ENCODE assay signal across 8 mouse cellular contexts in the genomic region with DNA sequence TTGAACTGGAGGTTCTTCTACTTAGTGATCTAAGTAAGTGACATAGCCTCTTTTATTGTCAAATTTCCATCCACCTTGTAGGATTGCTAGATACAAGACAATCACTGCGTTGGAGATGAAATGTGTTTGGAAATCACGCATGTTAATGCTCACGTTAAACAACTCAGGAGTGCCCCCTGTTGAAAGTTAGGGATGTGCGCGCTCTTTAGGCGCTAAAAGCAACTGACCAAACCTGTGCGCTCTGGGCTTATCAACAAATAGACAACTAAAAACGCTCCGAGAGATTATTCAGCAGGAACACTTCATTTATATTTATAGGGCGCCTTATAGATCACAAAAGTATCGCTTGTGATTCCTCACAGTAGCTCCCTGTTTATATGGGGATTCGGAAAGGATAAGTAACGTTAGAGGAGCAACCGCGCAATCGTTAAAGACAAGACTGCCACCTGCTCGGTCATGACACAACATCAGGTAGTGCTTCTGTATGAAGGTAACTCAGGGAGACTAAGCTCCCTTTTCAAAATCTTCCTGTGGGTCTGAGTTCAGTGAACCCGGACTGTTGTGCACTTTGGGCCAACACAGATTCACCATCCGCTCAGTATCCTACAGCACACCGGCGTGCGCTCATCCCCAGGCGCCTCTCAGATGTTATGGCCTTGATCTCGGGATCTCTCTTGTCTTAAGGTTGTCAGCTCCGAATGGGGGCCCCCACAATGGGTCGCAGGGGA. TPM values are rescaled to one million over a fixed set of nuclear protein-coding genes. Genes with fewer than 3 reads are reported as not detected.
A peak's percentile ranks its signal among the peaks of the same experiment; 100 is the strongest.
DNase-seq lines count a peak whose midpoint lies in the region; ATAC-seq and TF ChIP-seq lines count a peak whose summit lies in the region.

No protein-coding gene starts in this region.

- H3K9ac ChIP-seq in forebrain, embryonic 15.5 days (replicated peaks): peak overlapping the region; percentile 83
- peak overlapping the region; percentile 87 for H3K9ac ChIP-seq in intestine, embryonic 15.5 days
- peak overlapping the region; percentile 79 for H3K9ac ChIP-seq in midbrain, embryonic 15.5 days

- peak overlapping the region; percentile 89 for H3K4me2 ChIP-seq in forebrain, embryonic 15.5 days (replicated peaks)
- H3K4me2 ChIP-seq in intestine, embryonic 15.5 days (replicated peaks): peak overlapping the region; percentile 95
- H3K4me2 ChIP-seq in midbrain, embryonic 15.5 days: peak overlapping the region; percentile 74

- WGBS in cerebellum, adult 2 months: under 1% methylated on average over 26 of the region's 26 CpGs
- 1% methylated on average over 26 of the region's 26 CpGs for WGBS in forebrain, embryonic 15.5 days
- WGBS in intestine, embryonic 15.5 days: 2% methylated on average over 26 of the region's 26 CpGs
- WGBS in midbrain, embryonic 15.5 days: under 1% methylated on average over 26 of the region's 26 CpGs

- no peaks in the 10 kb centered on the region for H3K27me3 ChIP-seq in testis, adult 2 months (ENCODE audit: control insufficient read depth, insufficient read depth, low read length)
- H3K27me3 ChIP-seq in cerebellum, adult 2 months (ENCODE audit: control insufficient read depth, insufficient read depth, low read length): no peaks in the 10 kb centered on the region
- H3K27me3 ChIP-seq in forebrain, embryonic 15.5 days: no peaks in the 10 kb centered on the region
- H3K27me3 ChIP-seq in intestine, embryonic 15.5 days (replicated peaks): no peaks in the 10 kb centered on the region
- H3K27me3 ChIP-seq in midbrain, embryonic 15.5 days (replicated peaks): no peaks in the 10 kb centered on the region

- peak; percentile 12; the same call in 1 of the 2 replicates for TF ChIP-seq CTCF in testis, adult 2 months (IDR thresholded peaks at IDR 0.05; ENCODE audit: control insufficient read depth, insufficient read depth, insufficient replicate concordance, low read depth, low read length)
- peak; percentile 72 for TF ChIP-seq CTCF in cerebellum, adult 2 months (IDR thresholded peaks at IDR 0.05; ENCODE audit: borderline replicate concordance, insufficient read depth, low read depth, low read length)

- peaks cover 7% of the 10 kb centered on the region for H3K4me1 ChIP-seq in testis, adult 2 months (ENCODE audit: control insufficient read depth, insufficient read depth, low read length)
- peaks cover 2% of the 10 kb centered on the region; the same call in 1 of the 2 replicates for H3K4me1 ChIP-seq in cerebellum, adult 2 months (ENCODE audit: control insufficient read depth, insufficient read depth, low read length)
- H3K4me1 ChIP-seq in forebrain, embryonic 15.5 days: peaks cover 19% of the 10 kb centered on the region
- H3K4me1 ChIP-seq in intestine, embryonic 15.5 days (replicated peaks): peaks cover 28% of the 10 kb centered on the region
- peaks cover 22% of the 10 kb centered on the region for H3K4me1 ChIP-seq in midbrain, embryonic 15.5 days

- peak overlapping the region; percentile 95 for H3K4me3 ChIP-seq in testis, adult 2 months (ENCODE audit: control insufficient read depth, low read depth, low read length)
- H3K4me3 ChIP-seq in cerebellum, adult 2 months (replicated peaks; ENCODE audit: insufficient read depth, low read depth, low read length): peak overlapping the region; percentile 89
- H3K4me3 ChIP-seq in forebrain, embryonic 15.5 days: peak overlapping the region; percentile 75
- H3K4me3 ChIP-seq in intestine, embryonic 15.5 days (replicated peaks): peak overlapping the region; percentile 86
- H3K4me3 ChIP-seq in midbrain, embryonic 15.5 days: peak overlapping the region; percentile 82

- H3K36me3 ChIP-seq in testis, adult 2 months (ENCODE audit: control insufficient read depth, insufficient read depth, low read length): peaks cover 2% of the 10 kb centered on the region
- H3K36me3 ChIP-seq in forebrain, embryonic 15.5 days: peaks cover 16% of the 10 kb centered on the region
- peaks cover 11% of the 10 kb centered on the region for H3K36me3 ChIP-seq in intestine, embryonic 15.5 days
- peaks cover 8% of the 10 kb centered on the region; the same call in 1 of the 2 replicates for H3K36me3 ChIP-seq in midbrain, embryonic 15.5 days (replicated peaks)

- no peak overlapping the region for H3K27ac ChIP-seq in testis, adult 2 months (ENCODE audit: control insufficient read depth, insufficient read depth, low read depth, low read length)
- peak overlapping the region; percentile 47 for H3K27ac ChIP-seq in cerebellum, adult 2 months (ENCODE audit: insufficient read depth, low read length)
- peak overlapping the region; percentile 77 for H3K27ac ChIP-seq in forebrain, embryonic 15.5 days (replicated peaks)
- H3K27ac ChIP-seq in intestine, embryonic 15.5 days: peak overlapping the region; percentile 51; the same call in 1 of the 2 replicates
- H3K27ac ChIP-seq in midbrain, embryonic 15.5 days: peak overlapping the region; percentile 63

- H3K9me3 ChIP-seq in forebrain, embryonic 15.5 days: no peaks in the 10 kb centered on the region
- no peaks in the 10 kb centered on the region for H3K9me3 ChIP-seq in intestine, embryonic 15.5 days
- no peaks in the 10 kb centered on the region for H3K9me3 ChIP-seq in midbrain, embryonic 15.5 days

- peak; percentile 67 for ATAC-seq in forebrain, embryonic 15.5 days (replicated peaks)
- ATAC-seq in intestine, embryonic 15.5 days: peak; percentile 38; the same call in 1 of the 2 replicates
- peak; percentile 54 for ATAC-seq in midbrain, embryonic 15.5 days (replicated peaks)

- TF ChIP-seq POLR2A in testis, adult 2 months (IDR thresholded peaks at IDR 0.05; ENCODE audit: control insufficient read depth, low read depth, low read length): no peak
- TF ChIP-seq POLR2A in cerebellum, adult 2 months (IDR thresholded peaks at IDR 0.05; ENCODE audit: borderline replicate concordance, insufficient read depth, low read length): no peak

- DNase-seq in testis, postnatal 14 days (ENCODE audit: low spot score): no peak
- peak; percentile 73 to 79 for DNase-seq in cerebellum, adult 2 months
- peak; percentile 59 for DNase-seq in liver
- peak; percentile 66 for DNase-seq in thymus, postnatal 25 days

RNA-seq across cellular contexts. Expression of a gene that starts 0.7 kb away (rescaled TPM):
- polyA plus RNA-seq in testis, adult 2 months (2012; rRNA removed): 16.4 and 17.5 TPM in 2 replicates
- polyA plus RNA-seq in cerebellum, adult 2 months (2012; rRNA removed): 46.8 and 49.6 TPM in 2 replicates
- polyA plus RNA-seq in forebrain, embryonic 15.5 days (2015; fragmentation: Nextera tagmentation; extraction: Ambion mirVana): 86.4 and 86.8 TPM in 2 replicates
- 61.1 and 62.0 TPM in 2 replicates for polyA plus RNA-seq in intestine, embryonic 15.5 days (2015; fragmentation: Nextera tagmentation; extraction: Ambion mirVana)
- polyA plus RNA-seq in midbrain, embryonic 15.5 days (2015; fragmentation: Nextera tagmentation; extraction: Ambion mirVana): 83.9 and 84.3 TPM in 2 replicates

RNA-seq across cellular contexts. Expression of a gene that starts 9.7 kb away (rescaled TPM):
- 8.5 and 10.4 TPM in 2 replicates for polyA plus RNA-seq in testis, adult 2 months (2012; rRNA removed)
- 0.15 and 0.27 TPM in 2 replicates for polyA plus RNA-seq in cerebellum, adult 2 months (2012; rRNA removed)
- polyA plus RNA-seq in forebrain, embryonic 15.5 days (2015; fragmentation: Nextera tagmentation; extraction: Ambion mirVana): 0.37 and 0.48 TPM in 2 replicates
- polyA plus RNA-seq in intestine, embryonic 15.5 days (2015; fragmentation: Nextera tagmentation; extraction: Ambion mirVana): 4.1 TPM in 2 replicates
- 0.28 and 0.45 TPM in 2 replicates for polyA plus RNA-seq in midbrain, embryonic 15.5 days (2015; fragmentation: Nextera tagmentation; extraction: Ambion mirVana)

RNA-seq across cellular contexts. Expression of a gene that starts 29.3 kb away (rescaled TPM):
- polyA plus RNA-seq in testis, adult 2 months (2012; rRNA removed): 51.4 TPM in 2 replicates
- polyA plus RNA-seq in cerebellum, adult 2 months (2012; rRNA removed): 13.1 and 16.4 TPM in 2 replicates
- 3.7 and 4.3 TPM in 2 replicates for polyA plus RNA-seq in forebrain, embryonic 15.5 days (2015; fragmentation: Nextera tagmentation; extraction: Ambion mirVana)
- polyA plus RNA-seq in intestine, embryonic 15.5 days (2015; fragmentation: Nextera tagmentation; extraction: Ambion mirVana): 7.9 and 8.9 TPM in 2 replicates
- polyA plus RNA-seq in midbrain, embryonic 15.5 days (2015; fragmentation: Nextera tagmentation; extraction: Ambion mirVana): 4.2 and 4.9 TPM in 2 replicates

RNA-seq across cellular contexts. Expression of a gene that starts 59.4 kb away (rescaled TPM):
- 1.8 and 1.9 TPM in 2 replicates for polyA plus RNA-seq in testis, adult 2 months (2012; rRNA removed)
- 5.0 and 5.3 TPM in 2 replicates for polyA plus RNA-seq in cerebellum, adult 2 months (2012; rRNA removed)
- 1.3 and 1.7 TPM in 2 replicates for polyA plus RNA-seq in forebrain, embryonic 15.5 days (2015; fragmentation: Nextera tagmentation; extraction: Ambion mirVana)
- 3.9 and 4.8 TPM in 2 replicates for polyA plus RNA-seq in intestine, embryonic 15.5 days (2015; fragmentation: Nextera tagmentation; extraction: Ambion mirVana)
- 1.3 and 1.9 TPM in 2 replicates for polyA plus RNA-seq in midbrain, embryonic 15.5 days (2015; fragmentation: Nextera tagmentation; extraction: Ambion mirVana)
